Mouse (Mus musculus) neural tube, embryonic 13.5 days (tissue): ENCODE data around the gene Prkaa2. TPM values are rescaled to one million over a fixed set of nuclear protein-coding genes. Genes with fewer than 3 reads are reported as not detected.

Experiments
- ATAC-seq: fragments of 200-750 bp; cut with Nextera tagmentation; 2 replicates; pipeline ENCODE4 v1.8.0; 2017; ENCODE audit warnings: low read depth, mild to moderate bottlenecking, moderate TSS enrichment, moderate library complexity
- H3K27ac ChIP-seq: fragments of 300-500 bp; sonication (generic); replicated peaks from 2 replicates; pipeline ENCODE4 v1.5.1; 2015; ENCODE audit warnings: moderate library complexity, mild to moderate bottlenecking, inconsistent platforms
- H3K27me3 ChIP-seq: fragments of 300-500 bp; sonication (generic); 2 replicates; pipeline ENCODE4 v1.6.1; 2015; ENCODE audit warnings: mild to moderate bottlenecking, inconsistent platforms
- H3K36me3 ChIP-seq: fragments of 300-500 bp; sonication (generic); 2 replicates; pipeline ENCODE4 v1.6.1; 2015; ENCODE audit warnings: mild to moderate bottlenecking, inconsistent platforms
- H3K4me1 ChIP-seq: fragments of 300-500 bp; sonication (generic); replicated peaks from 2 replicates; pipeline ENCODE4 v1.6.1; 2015; ENCODE audit warnings: inconsistent platforms
- H3K4me2 ChIP-seq: fragments of 300-500 bp; sonication (generic); 2 replicates; pipeline ENCODE4 v1.6.1; 2015; ENCODE audit warnings: inconsistent platforms, mild to moderate bottlenecking, moderate library complexity
- H3K4me3 ChIP-seq: fragments of 300-500 bp; sonication (generic); 2 replicates; pipeline ENCODE4 v1.5.1; 2015; ENCODE audit warnings: mild to moderate bottlenecking, inconsistent platforms
- H3K9ac ChIP-seq: fragments of 300-500 bp; sonication (generic); 2 replicates; pipeline ENCODE4 v1.6.1; 2015; ENCODE audit warnings: moderate library complexity, mild to moderate bottlenecking, inconsistent platforms
- H3K9me3 ChIP-seq: fragments of 300-500 bp; sonication (generic); 2 replicates; pipeline ENCODE4 v1.6.1; 2016; ENCODE audit warnings: inconsistent platforms
- WGBS: fragments of 180-500 bp; shearing (Covaris S2); methylation state at CpG from one replicate; pipeline ENCODE4 v1.1.7; 2015; 5-methylcytosine and 5-hydroxymethylcytosine counted together
- polyA plus RNA-seq: library from polyadenylated mRNA; unstranded; fragments of >200 nt; fragmentation: Nextera tagmentation; extraction: Ambion mirVana; gene quantifications from 2 replicates; pipeline ENCODE4 v1.2.1, GENCODE M21; 2015

Prkaa2 gene
- polyA plus RNA-seq, 1 experiment from 2014 or later = 9.4 TPM

- no peak overlapping the region for H3K4me2 ChIP-seq
- H3K27ac ChIP-seq = no peak overlapping the region
- no peaks in the 10 kb centered on the region for H3K4me1 ChIP-seq
- WGBS = 96% methylated on average over 3 of the region's 3 CpGs
- H3K4me3 ChIP-seq = no peak overlapping the region
- H3K9ac ChIP-seq = no peak overlapping the region
- H3K9me3 ChIP-seq = no peaks in the 10 kb centered on the region
- no peak for ATAC-seq
- H3K27me3 ChIP-seq = no peaks in the 10 kb centered on the region
- no peaks in the 10 kb centered on the region for H3K36me3 ChIP-seq
These were observed 37.8 kb downstream of the Prkaa2 start for GRCm38 (mm10) chr4:105071761-105072427.

- no peaks in the 10 kb centered on the region for H3K9me3 ChIP-seq
- no peak overlapping the region for H3K9ac ChIP-seq
- no peak overlapping the region for H3K4me2 ChIP-seq
- 33% methylated on average over 3 of the region's 3 CpGs for WGBS
- no peaks in the 10 kb centered on the region for H3K36me3 ChIP-seq
- no peaks in the 10 kb centered on the region for H3K27me3 ChIP-seq
- no peak overlapping the region for H3K4me3 ChIP-seq
- ATAC-seq = no peak
- no peaks in the 10 kb centered on the region for H3K4me1 ChIP-seq
- no peak overlapping the region for H3K27ac ChIP-seq
These were observed 38.7 kb downstream of the Prkaa2 start for GRCm38 (mm10) chr4:105070982-105071381.

- H3K9me3 ChIP-seq = no peaks in the 10 kb centered on the region
- WGBS = 91% methylated on average over 5 of the region's 5 CpGs
These were observed 58.4 kb downstream of the Prkaa2 start for GRCm38 (mm10) chr4:105051291-105051690.

DNA sequence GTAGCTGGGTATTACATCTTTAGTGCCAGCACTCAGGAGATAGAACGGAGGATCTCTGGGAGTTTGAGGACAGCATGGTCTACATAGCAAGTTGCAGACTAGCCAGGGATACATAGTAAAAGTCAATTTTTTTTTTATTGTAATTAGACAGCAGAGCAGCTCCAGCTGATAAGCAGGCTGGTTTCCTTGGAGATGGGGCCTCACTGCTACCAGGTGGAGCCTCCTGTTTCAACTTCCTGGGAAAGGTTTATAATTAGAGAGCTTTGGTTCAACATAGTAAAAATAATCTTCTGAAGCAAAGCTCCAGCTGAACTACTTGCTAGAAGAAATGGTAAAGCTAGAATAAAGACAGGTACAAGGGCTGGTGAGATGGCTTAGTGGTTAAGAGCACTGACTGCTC is 59.6 kb downstream of the Prkaa2 start:
- no peak overlapping the region for H3K4me3 ChIP-seq
- no peak overlapping the region for H3K4me2 ChIP-seq
- no peaks in the 10 kb centered on the region for H3K4me1 ChIP-seq
- no peak for ATAC-seq
- H3K9ac ChIP-seq = no peak overlapping the region
- no peaks in the 10 kb centered on the region for H3K27me3 ChIP-seq
- 89% methylated on average over 1 of the region's 1 CpGs for WGBS
- no peak overlapping the region for H3K27ac ChIP-seq
- H3K36me3 ChIP-seq = peaks cover 12% of the 10 kb centered on the region
- H3K9me3 ChIP-seq = no peaks in the 10 kb centered on the region

More at GRCm38 (mm10) chr4:105051291-105051690, 58.4 kb downstream of the Prkaa2 start:
- H3K9ac ChIP-seq = no peak overlapping the region
- no peaks in the 10 kb centered on the region for H3K27me3 ChIP-seq
- peaks cover 12% of the 10 kb centered on the region for H3K36me3 ChIP-seq
- H3K4me3 ChIP-seq = no peak overlapping the region
- no peak overlapping the region for H3K27ac ChIP-seq
- H3K4me2 ChIP-seq = no peak overlapping the region
- ATAC-seq = no peak
- H3K4me1 ChIP-seq = no peaks in the 10 kb centered on the region

DNA sequence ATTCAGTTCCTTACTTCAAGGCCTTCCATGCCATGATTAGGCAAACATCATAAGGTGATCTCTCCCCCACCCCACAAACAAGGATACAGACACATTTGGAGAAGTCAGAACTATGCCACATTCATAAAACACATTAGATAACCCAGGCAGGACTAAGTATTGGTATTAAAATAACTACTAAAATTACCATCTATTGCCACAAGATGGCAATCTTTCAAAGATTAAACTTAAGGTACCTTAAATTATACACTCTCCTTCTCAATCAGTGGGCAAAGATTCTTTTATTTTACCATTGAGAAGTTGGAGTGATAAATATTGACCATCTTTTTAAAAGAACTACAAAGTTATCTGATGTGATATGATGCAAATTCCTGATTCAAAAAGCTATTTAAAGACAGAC is 75.4 kb downstream of the Prkaa2 start:
- H3K27ac ChIP-seq = no peak overlapping the region
- no peak overlapping the region for H3K4me2 ChIP-seq
- no peak overlapping the region for H3K9ac ChIP-seq
- H3K36me3 ChIP-seq = peaks cover 6% of the 10 kb centered on the region; the same call in 1 of the 2 replicates
- H3K9me3 ChIP-seq = no peaks in the 10 kb centered on the region
- H3K4me3 ChIP-seq = no peak overlapping the region
- no peaks in the 10 kb centered on the region for H3K27me3 ChIP-seq
- no peaks in the 10 kb centered on the region for H3K4me1 ChIP-seq
- no peak for ATAC-seq

DNA sequence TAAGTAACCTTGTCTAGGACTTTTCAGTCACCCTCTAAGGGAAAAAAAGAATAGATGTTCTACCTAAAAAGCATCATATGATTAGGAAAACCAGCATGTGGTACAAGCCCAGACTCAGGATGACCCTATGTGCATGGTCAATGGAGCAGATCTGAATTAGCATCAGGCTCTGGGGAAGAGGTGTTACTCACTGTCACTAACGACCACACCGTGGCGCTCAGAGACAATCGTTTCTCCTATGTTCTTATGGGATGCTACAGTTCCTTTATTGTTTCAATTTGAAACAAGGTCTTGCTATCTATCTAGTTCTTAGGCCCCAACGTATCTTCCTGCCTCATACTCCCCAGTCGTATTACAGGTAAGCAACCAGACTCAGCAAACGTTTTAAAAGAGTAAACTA is 76.5 kb downstream of the Prkaa2 start:
- H3K4me2 ChIP-seq = no peak overlapping the region
- H3K36me3 ChIP-seq = peaks cover 5% of the 10 kb centered on the region; the same call in 1 of the 2 replicates
- 47% methylated on average over 7 of the region's 7 CpGs for WGBS
- no peaks in the 10 kb centered on the region for H3K27me3 ChIP-seq
- H3K27ac ChIP-seq = no peak overlapping the region
- no peak overlapping the region for H3K9ac ChIP-seq
- H3K9me3 ChIP-seq = no peaks in the 10 kb centered on the region
- no peaks in the 10 kb centered on the region for H3K4me1 ChIP-seq
- no peak for ATAC-seq
- no peak overlapping the region for H3K4me3 ChIP-seq

DNA sequence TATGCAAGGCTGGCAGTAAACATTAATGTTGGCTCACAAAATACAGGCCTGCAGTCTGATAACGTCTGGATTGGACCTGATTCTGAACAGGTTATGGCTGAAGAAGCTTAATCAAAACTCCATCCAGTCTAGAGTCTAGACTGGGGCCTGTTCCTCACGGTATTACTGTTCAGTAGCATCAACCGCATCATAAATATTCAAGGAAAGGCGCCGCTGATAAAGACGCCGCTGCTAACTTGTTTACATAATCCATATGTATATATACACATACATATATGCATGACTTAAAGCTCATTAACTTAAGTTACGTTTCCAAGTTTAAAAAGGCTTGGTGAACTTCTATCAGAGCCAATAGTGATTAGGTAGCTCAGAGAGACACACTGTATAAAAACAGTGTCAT is 78.6 kb downstream of the Prkaa2 start:
- H3K27me3 ChIP-seq = no peaks in the 10 kb centered on the region
- no peaks in the 10 kb centered on the region for H3K9me3 ChIP-seq
- H3K4me3 ChIP-seq = no peak overlapping the region
- H3K4me1 ChIP-seq = no peaks in the 10 kb centered on the region
- no peak overlapping the region for H3K27ac ChIP-seq
- no peak overlapping the region for H3K9ac ChIP-seq
- ATAC-seq = no peak
- H3K4me2 ChIP-seq = no peak overlapping the region
- H3K36me3 ChIP-seq = peaks cover 4% of the 10 kb centered on the region; the same call in 1 of the 2 replicates
- 73% methylated on average over 8 of the region's 8 CpGs for WGBS

GRCm38 (mm10) chr4:105027278-105027677 is 82.4 kb downstream of the Prkaa2 start:
- 80% methylated on average over 6 of the region's 6 CpGs for WGBS

GRCm38 (mm10) chr4:105016006-105016613 is 93.6 kb downstream of the Prkaa2 start:
- ATAC-seq = no peak
- Histone ChIP-seq H3K4me3 (no peak overlapping the region), H3K9ac (no peak overlapping the region), H3K27ac (no peak overlapping the region), H3K36me3 (0 out of 2 replicates have a peak, but pooled peaks cover 2% of the 10 kb centered on the region), H3K9me3 (no peaks in the 10 kb centered on the region), H3K4me2 (no peak overlapping the region), H3K4me1 (no peaks in the 10 kb centered on the region), H3K27me3 (no peaks in the 10 kb centered on the region)
- 76% methylated on average over 4 of the region's 4 CpGs for whole genome bisulfite sequencing

More at GRCm38 (mm10) chr4:105027278-105027677, 82.4 kb downstream of the Prkaa2 start:
- Histone ChIP-seq H3K9me3 (no peaks in the 10 kb centered on the region), H3K36me3 (no peaks in the 10 kb centered on the region), H3K4me2 (no peak overlapping the region), H3K9ac (no peak overlapping the region), H3K4me3 (no peak overlapping the region), H3K27me3 (no peaks in the 10 kb centered on the region), H3K27ac (no peak overlapping the region), H3K4me1 (no peaks in the 10 kb centered on the region)
- no peak for ATAC-seq

DNA sequence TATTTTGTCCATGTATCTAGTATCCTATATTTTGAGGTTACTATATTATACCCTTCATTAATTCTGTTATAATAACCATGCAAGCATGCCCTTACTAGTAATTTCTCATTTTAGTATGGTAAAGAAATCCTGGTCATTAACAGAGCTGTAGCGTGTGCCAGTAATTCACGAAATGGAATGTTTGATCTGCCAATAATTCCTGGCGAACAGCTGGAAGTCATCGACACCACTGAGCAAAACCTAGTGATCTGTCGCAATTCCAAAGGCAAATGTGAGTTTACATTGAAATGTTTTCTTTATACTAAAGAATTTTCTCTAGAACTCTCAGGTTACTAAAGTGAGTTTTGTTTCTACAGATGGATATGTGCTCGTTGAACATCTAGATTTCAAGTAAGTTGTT is 94.2 kb downstream of the Prkaa2 start:
- no peak overlapping the region for H3K27ac ChIP-seq
- 0 out of 2 replicates have a peak, but pooled peaks cover 2% of the 10 kb centered on the region for H3K36me3 ChIP-seq
- WGBS = 80% methylated on average over 6 of the region's 6 CpGs
- H3K9me3 ChIP-seq = no peaks in the 10 kb centered on the region
- ATAC-seq = no peak
- H3K4me3 ChIP-seq = no peak overlapping the region
- no peak overlapping the region for H3K9ac ChIP-seq
- H3K4me2 ChIP-seq = no peak overlapping the region
- no peaks in the 10 kb centered on the region for H3K4me1 ChIP-seq
- H3K27me3 ChIP-seq = no peaks in the 10 kb centered on the region

- ATAC-seq = no peak
- Histone ChIP-seq H3K4me1 (no peaks in the 10 kb centered on the region), H3K9ac (no peak overlapping the region), H3K4me2 (no peak overlapping the region), H3K9me3 (no peaks in the 10 kb centered on the region), H3K4me3 (no peak overlapping the region), H3K27ac (no peak overlapping the region), H3K36me3 (0 out of 2 replicates have a peak, but pooled peaks cover 2% of the 10 kb centered on the region), H3K27me3 (no peaks in the 10 kb centered on the region)
- 90% methylated on average over 7 of the region's 7 CpGs for WGBS
These were observed 96.0 kb downstream of the Prkaa2 start for GRCm38 (mm10) chr4:105013718-105014117.

DNA sequence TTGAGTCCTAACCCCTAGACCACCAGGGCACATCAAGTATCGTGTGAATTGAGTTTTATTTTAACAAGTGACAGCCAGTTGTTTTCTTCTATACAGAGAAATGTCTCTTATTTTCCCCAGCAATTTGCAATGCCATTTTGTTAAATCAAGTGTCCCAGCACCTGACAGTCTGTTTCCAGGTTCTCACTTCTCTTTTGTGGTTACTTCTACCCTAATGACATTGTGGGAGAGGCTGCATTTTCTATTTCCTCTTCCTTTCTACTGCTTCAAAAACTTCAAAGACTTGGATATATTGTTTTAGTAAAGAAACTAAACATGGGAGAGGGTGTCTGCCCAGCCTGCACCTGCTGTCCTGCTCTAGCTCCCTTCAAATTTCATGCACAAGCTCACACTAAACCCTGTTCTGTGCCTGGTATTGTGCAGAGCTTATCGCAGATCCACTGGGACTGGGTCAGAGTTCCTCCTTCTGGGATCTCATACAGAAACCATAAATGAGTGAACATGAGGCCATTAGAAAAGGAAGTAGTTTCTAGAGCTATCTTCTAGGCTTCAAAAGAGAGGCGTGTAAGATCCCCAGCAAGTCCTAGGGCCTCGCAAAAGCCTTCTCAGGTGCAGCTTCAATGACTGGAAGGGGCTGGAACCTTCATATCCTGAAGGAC is 102.2 kb downstream of the Prkaa2 start:
- ATAC-seq = no peak
- no peaks in the 10 kb centered on the region for H3K4me1 ChIP-seq
- no peak overlapping the region for H3K27ac ChIP-seq
- no peak overlapping the region for H3K9ac ChIP-seq
- H3K9me3 ChIP-seq = no peaks in the 10 kb centered on the region
- 88% methylated on average over 4 of the region's 4 CpGs for WGBS
- H3K4me2 ChIP-seq = no peak overlapping the region
- H3K36me3 ChIP-seq = 0 out of 2 replicates have a peak, but pooled peaks cover 1% of the 10 kb centered on the region
- no peaks in the 10 kb centered on the region for H3K27me3 ChIP-seq
- H3K4me3 ChIP-seq = no peak overlapping the region
